Mouse (Mus musculus): Measurements from ENCODE around the gene Gpm6a.

GRCm38 (mm10) chr8:55048396-55048795 lies 93.8 kb downstream of the Gpm6a start:
- TF ChIP-seq EP300 (IDR thresholded peaks at IDR 0.05; ENCODE audit: low read depth), result no peak
- no peak for TF ChIP-seq CTCF (IDR thresholded peaks at IDR 0.05; ENCODE audit: low read depth)
